Mouse (Mus musculus) ovary, postnatal 10 days (tissue): ENCODE data around the gene Ppp4r2.
A peak's percentile ranks its signal among the peaks of the same experiment; 100 is the strongest.
"Not testable (repeated sequence)": the region's sequence is repeated elsewhere in the genome, so short reads cannot be mapped to it uniquely, and the experiment has no call there.

Experiments
- DNase-seq: peaks from one replicate; pipeline ENCODE4 v3.0.0; 2022; ENCODE audit warnings: low spot score

Gene Ppp4r2

GRCm38 (mm10) chr6:100831188-100831587 is 2.2 kb upstream of the Ppp4r2 start:
- DNase-seq: no peak

DNA sequence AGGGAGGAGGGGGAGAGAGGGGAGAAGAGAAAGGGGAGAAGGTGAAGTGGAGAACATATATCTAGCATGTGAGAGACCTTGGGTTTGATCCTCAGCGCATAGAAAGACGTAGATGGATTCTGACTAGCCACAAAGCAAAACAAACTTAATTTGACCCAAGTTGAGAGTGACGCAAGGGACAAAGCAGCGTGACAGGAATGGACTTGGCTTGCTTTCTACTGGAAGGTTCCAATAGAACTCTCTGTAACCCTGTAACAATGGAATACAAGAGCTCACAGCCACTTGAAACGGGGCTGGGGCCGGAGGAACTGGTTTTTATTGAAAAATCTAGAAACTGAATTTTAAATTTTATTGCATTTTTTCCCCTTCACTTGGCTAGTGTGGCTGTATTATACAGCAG is 1.7 kb upstream of the Ppp4r2 start:
- DNase-seq: no peak

GRCm38 (mm10) chr6:100833811-100834481 is 524 bp downstream of the Ppp4r2 start:
- peak; percentile 28 for DNase-seq

GRCm38 (mm10) chr6:100834489-100835160 is 1.2 kb downstream of the Ppp4r2 start:
- no peak for DNase-seq

DNA sequence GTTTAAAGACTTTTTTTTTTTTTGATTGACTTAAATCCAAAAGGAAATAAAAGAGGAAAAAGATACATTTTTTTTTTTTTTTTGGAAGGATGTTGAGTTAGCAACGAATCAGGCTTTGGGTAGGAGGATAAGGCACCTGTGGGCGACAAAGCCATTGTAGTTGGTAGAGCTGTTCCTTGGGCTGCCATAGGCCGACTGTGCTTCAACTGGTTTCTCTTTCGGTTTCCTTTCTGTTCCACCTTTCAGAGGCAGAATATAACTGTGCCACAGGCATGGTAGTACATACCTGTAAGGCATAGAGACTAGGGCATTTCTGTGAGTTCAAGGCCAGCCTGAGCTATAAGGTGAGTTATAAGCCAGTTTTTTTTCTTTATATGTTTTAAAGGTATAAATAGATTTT is 11.6 kb downstream of the Ppp4r2 start:
- no peak for DNase-seq

DNA sequence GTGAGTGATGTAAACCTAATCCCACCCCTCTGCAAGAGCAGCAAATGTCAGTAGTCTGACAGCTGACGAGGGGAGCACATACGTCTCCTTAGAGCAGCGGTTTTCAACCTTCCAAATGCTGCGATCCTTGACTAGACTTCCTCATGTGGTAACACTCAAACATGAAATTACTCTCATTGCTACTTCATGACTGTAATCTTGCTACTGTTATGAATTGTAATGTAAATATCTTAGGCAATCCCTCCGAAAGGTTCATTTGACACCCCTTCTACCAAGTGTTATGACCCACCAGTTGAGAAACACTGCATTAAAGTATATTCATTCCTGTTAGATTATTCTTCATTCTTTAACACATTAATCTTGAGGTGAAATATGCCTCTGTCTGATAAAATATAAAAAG is 13.8 kb downstream of the Ppp4r2 start:
- DNase-seq: no peak

DNA sequence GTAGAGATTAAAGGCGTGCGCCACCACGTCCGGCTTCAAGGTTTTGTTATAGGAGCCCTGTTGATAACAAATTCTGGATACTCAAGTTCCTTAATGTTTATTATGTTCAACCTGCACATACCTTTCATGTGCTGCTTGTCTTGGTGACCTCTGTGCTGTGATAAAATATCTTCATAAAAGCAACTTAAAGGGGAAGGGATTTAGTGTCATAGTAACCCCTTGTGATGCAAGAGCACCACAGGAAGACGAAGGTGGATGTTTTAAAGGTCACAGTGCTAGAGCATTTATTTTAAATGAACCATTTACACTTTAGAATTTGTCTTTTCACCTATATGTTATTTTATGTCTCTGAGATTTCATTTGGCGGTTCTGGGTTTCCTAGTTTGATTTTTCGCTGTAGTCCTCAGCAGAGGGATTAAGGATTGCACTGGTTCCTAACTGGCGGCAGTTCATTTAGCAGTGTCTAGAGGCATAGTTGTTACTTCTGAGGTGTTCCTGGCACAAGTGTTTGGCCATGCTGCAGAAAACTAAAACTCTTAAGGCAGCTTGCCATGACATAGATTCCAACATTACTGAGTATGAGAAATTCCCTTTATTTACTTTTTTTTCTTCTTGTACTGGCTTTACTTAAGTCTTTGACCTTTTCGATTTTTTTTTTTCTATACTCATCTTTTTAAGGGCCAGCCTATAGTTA is 15.4 kb downstream of the Ppp4r2 start:
- DNase-seq: no peak

DNA sequence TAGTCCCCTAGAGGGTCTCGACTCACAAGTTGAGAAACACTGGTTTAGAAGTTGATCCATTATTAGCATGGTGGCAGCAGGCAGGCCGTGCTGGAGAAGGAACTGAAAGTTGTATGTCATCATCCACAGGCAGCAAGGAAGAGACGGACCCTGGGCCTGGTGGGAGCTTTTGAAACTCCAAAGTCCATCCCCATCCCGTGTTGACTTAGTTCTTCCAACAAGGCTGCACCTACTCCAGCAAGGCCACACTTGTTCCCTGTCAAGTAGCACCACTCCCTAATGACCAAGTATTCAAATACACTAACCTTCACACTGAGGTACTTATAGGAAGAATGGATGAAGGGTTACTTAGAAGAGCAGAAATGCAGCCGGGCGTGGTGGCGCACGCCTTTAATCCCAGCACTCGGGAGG is 17.3 kb downstream of the Ppp4r2 start:
- DNase-seq: no peak

- DNase-seq: no peak
These were observed 17.7 kb downstream of the Ppp4r2 start for GRCm38 (mm10) chr6:100851083-100851482.

DNA sequence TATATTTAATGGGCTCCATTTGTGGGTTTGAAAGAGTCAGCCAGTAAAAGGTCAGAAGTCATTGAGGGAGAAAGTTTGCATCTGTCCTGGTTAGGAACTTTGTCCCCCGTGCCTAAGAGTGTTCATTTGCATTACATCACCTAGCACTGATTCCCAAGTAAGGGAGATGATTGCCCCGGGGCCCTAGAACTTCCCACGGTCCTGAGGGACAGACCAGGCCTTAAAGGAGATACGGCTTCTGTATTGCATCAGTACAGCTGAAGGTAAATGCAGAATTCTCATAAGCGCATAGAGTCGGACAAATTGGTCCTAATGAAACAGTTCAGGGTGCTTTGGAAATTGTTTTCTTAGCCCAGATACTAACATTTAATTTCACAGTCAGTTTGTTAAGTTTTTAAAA is 31.9 kb downstream of the Ppp4r2 start:
- DNase-seq: no peak

DNA sequence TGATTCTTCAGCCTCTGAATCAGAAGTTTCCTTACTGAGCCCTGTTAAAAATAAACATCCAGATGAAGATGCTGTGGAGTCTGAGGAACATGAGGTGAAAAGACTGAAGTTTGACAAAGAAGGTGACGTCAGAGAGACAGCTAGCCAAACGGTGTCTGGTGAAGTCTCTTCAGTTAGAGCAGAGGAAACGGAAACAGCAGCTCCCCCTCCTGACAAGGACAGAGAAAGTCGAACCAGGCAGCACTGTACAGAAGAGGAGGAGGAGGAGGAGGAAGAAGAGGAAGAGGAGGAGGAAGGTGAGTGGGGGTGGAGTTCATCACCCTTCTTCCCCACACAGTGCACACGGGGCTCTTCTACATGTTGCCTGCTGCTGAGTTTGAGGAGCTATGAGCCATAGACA is 32.4 kb downstream of the Ppp4r2 start:
- DNase-seq: not testable (repeated sequence)

- DNase-seq: not testable (repeated sequence)
These were observed 32.8 kb downstream of the Ppp4r2 start for GRCm38 (mm10) chr6:100866246-100866645.

DNA sequence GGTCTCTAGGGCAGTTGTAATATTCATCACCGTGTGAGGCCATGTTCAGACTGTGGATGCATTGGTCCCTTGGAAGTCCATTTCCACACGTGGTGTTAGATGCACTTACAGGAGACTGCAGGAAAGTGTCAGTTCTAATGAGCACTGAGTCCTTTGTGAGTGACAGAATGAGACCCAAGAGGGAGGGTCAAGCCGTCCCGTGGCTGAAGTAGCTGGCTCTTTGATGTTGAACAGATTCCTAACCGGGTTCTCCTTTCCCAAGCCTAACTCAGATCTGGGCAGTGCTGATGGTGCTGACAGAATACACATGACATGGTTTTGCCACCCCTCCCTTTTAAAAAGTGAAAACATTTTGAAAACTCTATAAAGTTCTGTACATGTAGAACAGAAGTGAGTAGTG is 35.4 kb downstream of the Ppp4r2 start:
- no peak for DNase-seq

DNA sequence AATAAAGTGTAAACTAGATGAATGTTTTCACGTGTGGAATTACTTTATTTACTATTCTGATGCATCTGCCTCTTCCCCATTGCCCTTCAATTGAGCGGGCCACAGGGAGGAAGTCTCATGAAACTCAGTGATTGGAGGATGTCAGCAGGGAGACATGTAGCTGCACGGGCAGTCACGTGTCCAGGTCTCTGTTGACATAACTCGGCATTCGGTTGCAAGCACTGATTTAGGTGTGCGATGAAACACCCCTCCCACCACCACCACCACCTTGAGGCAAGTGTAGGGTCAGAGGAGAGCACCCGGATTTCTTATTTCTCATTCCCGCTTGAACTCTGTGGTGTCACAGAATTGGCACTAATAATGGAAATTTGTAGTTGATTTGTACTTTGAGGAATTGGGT is 36.5 kb downstream of the Ppp4r2 start:
- no peak for DNase-seq

DNA sequence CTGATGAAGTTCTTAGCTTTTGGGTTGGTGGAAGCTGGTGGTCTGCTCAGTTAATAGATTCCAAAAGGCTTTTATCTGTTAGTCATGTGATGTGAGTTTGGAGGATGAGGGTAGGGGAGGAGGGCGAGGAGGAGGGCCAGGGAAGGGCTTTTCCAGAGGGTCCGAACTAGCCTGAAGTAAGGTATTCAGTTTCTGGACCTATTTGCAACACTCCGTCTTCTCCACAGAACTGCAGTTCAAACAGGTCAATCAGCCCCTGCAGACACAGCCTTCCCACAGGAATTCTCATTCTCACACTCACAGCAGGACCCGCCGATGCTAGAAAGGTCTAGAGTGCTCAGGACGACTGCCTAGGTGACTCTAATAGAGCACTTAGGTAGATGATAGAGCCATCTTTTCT is 39.8 kb downstream of the Ppp4r2 start:
- no peak for DNase-seq

GRCm38 (mm10) chr6:100875862-100876623 is 42.6 kb downstream of the Ppp4r2 start:
- DNase-seq: no peak

GRCm38 (mm10) chr6:100876624-100877017 is 43.2 kb downstream of the Ppp4r2 start:
- no peak for DNase-seq

DNA sequence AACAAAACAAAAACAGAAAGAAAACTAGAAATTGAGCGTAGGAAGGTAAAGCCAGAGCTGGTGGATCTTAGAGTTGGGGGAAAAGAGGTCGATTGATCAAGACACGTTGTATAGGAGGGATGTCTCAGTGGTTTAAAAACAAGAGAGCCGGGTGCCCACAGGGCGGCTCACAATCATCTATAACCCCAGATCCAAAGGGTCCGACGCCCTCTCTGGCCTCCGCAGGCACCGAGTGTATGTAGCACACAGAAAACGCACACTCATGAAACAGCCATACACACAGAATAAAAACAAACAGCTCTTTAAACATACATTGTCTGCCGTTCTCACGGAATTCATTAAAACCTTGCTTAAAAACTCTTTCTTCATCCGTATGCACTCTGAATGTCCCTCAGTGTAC is 45.1 kb downstream of the Ppp4r2 start:
- no peak for DNase-seq

DNA sequence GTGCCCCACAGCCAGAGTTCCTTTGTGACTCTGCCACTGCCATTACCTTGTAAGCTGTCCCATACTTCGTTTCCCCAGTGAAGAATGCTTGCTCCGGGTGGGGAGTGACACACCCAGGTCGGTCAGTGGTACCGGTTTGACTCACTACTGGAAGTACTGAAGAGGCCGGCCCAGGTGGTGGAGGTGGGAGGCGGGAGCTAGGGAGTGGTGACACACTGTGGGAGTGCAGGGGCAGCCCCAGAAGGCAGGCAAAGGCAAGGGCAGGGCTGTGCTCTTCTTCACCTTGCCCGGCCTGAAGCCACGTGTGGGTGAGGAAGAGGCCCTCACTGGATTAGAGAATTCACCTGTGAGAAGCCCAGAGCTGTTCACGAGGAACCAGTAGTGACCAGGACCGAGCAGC is 46.2 kb downstream of the Ppp4r2 start:
- DNase-seq: no peak

- DNase-seq: no peak
These were observed 48.2 kb downstream of the Ppp4r2 start for GRCm38 (mm10) chr6:100881657-100882056.

DNA sequence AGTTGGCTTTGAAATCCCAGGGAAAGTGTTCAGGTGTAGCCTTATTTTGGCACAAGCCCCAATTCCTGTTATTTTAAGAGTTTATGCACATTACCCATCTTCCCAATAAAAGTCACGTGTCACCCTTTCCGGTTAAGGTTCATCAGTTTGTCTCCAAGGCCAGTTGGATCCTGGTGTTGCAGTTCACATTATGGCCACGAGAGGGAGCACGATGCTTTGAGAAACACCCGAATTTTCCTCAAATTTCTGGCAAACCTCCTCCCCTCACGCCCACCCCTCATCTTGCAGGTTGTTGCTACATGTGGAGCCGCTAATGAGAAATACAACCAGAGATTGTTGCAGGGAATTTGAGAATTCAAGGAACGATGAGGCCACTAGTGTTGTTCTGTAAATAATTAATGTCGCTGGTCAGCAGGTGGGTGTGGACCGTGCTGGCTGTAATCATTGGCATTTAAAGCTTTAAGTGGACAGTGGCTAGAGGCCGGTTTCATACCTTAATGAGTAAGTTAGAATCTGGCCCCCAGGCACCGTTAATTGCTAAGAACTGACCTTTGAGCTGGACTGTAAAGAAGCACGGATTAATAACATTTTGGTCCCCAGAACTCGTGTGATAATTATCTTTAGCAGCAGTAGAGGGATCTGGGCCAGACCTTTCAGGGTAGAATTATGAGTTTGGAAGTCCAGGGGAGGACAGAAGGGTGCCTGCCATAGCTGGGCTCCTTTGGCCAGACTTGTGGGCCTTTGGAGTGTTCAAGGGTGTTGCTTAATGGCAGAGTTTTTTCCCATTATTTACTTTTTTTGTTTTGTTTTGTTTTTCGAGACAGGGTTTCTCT is 49.2 kb downstream of the Ppp4r2 start:
- DNase-seq: peak; percentile 60

GRCm38 (mm10) chr6:100883233-100883632 is 49.8 kb downstream of the Ppp4r2 start:
- DNase-seq: no peak
